Mouse (Mus musculus) spleen, postnatal 36 days (tissue): ENCODE measurements around the gene Prkce.

Experiments
- DNase-seq, 2 experiments: peaks; one replicate each; pipeline ENCODE4 v3.0.0; 2022; ENCODE audit warnings: low spot score in 2 of 2, mixed read lengths in 1 of 2

Prkce gene

GRCm38 (mm10) chr17:86559206-86559891, 391.8 kb downstream of the Prkce start:
- DNase-seq, result no peak

- no peak for DNase-seq
Observed at GRCm38 (mm10) chr17:86560499-86560898, 392.9 kb downstream of the Prkce start.

- DNase-seq, result no peak
Observed at GRCm38 (mm10) chr17:86570491-86570890, 402.9 kb downstream of the Prkce start.

GRCm38 (mm10) chr17:86571266-86571665, 403.7 kb downstream of the Prkce start:
- DNase-seq, result no peak

GRCm38 (mm10) chr17:86572136-86572535, 404.6 kb downstream of the Prkce start:
- no peak for DNase-seq

- DNase-seq, result no peak
Observed at GRCm38 (mm10) chr17:86572576-86572975, 405.0 kb downstream of the Prkce start.

- DNase-seq, result no peak
Observed at GRCm38 (mm10) chr17:86573596-86574248, 406.1 kb downstream of the Prkce start.

GRCm38 (mm10) chr17:86580724-86581123, 413.1 kb downstream of the Prkce start:
- DNase-seq, result no peak

GRCm38 (mm10) chr17:86582341-86582740, 414.8 kb downstream of the Prkce start:
- DNase-seq, result no peak

- no peak for DNase-seq
Observed at GRCm38 (mm10) chr17:86586441-86586840, 418.9 kb downstream of the Prkce start.

- no peak for DNase-seq
Observed at GRCm38 (mm10) chr17:86588704-86589449, 421.3 kb downstream of the Prkce start.

- DNase-seq, result no peak
Observed at GRCm38 (mm10) chr17:86589681-86590080, 422.1 kb downstream of the Prkce start.

GRCm38 (mm10) chr17:86591241-86591640, 423.7 kb downstream of the Prkce start:
- no peak for DNase-seq

GRCm38 (mm10) chr17:86592991-86593586, 425.5 kb downstream of the Prkce start:
- no peak for DNase-seq

- DNase-seq, result no peak
Observed at GRCm38 (mm10) chr17:86595526-86595925, 427.9 kb downstream of the Prkce start.

GRCm38 (mm10) chr17:86601116-86601515, 433.5 kb downstream of the Prkce start:
- DNase-seq, result no peak

- no peak for DNase-seq
Observed at GRCm38 (mm10) chr17:86601901-86602300, 434.3 kb downstream of the Prkce start.

GRCm38 (mm10) chr17:86603848-86604444, 436.4 kb downstream of the Prkce start:
- DNase-seq, result no peak

GRCm38 (mm10) chr17:86607981-86608380, 440.4 kb downstream of the Prkce start:
- DNase-seq, result no peak

- no peak for DNase-seq
Observed at GRCm38 (mm10) chr17:86610271-86610969, 442.8 kb downstream of the Prkce start.

- DNase-seq, result no peak
Observed at GRCm38 (mm10) chr17:86611772-86612171, 444.2 kb downstream of the Prkce start.
